Mouse (Mus musculus) liver, embryonic 14.5 days (tissue): ENCODE measurements around the gene Mfsd6l. TPM values are rescaled to one million over a fixed set of nuclear protein-coding genes. Genes with fewer than 3 reads are reported as not detected.

Experiments used
- ATAC-seq: fragments of 200-750 bp; cut with Nextera tagmentation; 2 replicates; pipeline ENCODE4 v1.8.0; 2017; ENCODE audit warnings: moderate number of reproducible peaks, mild to moderate bottlenecking, moderate library complexity; ENCODE audit not compliant: insufficient read depth
- DNase-seq, 3 experiments: peaks; one replicate each; pipeline ENCODE4 v3.0.0-alpha.2; 2012 to 2013; ENCODE audit warnings: low read depth in 3 of 3, low spot score in 3 of 3
- H3K27ac ChIP-seq: fragments of 300-500 bp; sonication (generic); 2 replicates; pipeline ENCODE4 v1.5.1; 2014; ENCODE audit warnings: moderate library complexity, mild to moderate bottlenecking, control low read depth, inconsistent platforms
- H3K27me3 ChIP-seq: fragments of 300-500 bp; sonication (generic); 2 replicates; pipeline ENCODE4 v1.6.1; 2014; ENCODE audit warnings: mild to moderate bottlenecking, low read length, moderate library complexity; ENCODE audit not compliant: control insufficient read depth, insufficient read depth
- H3K36me3 ChIP-seq: fragments of 300-500 bp; sonication (generic); replicated peaks from 2 replicates; pipeline ENCODE4 v1.6.1; 2014; ENCODE audit warnings: low read depth; ENCODE audit not compliant: control insufficient read depth, insufficient read depth
- H3K4me1 ChIP-seq, 2 experiments: fragments of 200-500 bp in 1 of 2; fragments of 300-500 bp in 1 of 2; sonication (generic) in 1 of 2; replicated peaks; 2 replicates each; pipeline ENCODE4 v1.6.1; 2012 to 2014; ENCODE audit warnings: antibody characterized with exemption in 1 of 2, inconsistent platforms in 1 of 2, low read length in 1 of 2; ENCODE audit not compliant: control insufficient read depth in 2 of 2, insufficient read depth in 2 of 2
- H3K4me2 ChIP-seq: fragments of 300-500 bp; sonication (generic); 2 replicates; pipeline ENCODE4 v1.6.1; 2014; ENCODE audit warnings: low read depth, mild to moderate bottlenecking, control low read depth, moderate library complexity
- H3K4me3 ChIP-seq, 2 experiments: fragments of 200-500 bp in 1 of 2; fragments of 300-500 bp in 1 of 2; sonication (generic) in 1 of 2; 2 replicates each; pipeline ENCODE4 v1.5.1; 2012 to 2014; ENCODE audit warnings: low read depth in 2 of 2, low read length in 2 of 2, mild to moderate bottlenecking in 2 of 2, control low read depth in 1 of 2, inconsistent platforms in 1 of 2, moderate library complexity in 1 of 2; ENCODE audit not compliant: insufficient read depth in 1 of 2
- H3K9ac ChIP-seq: fragments of 300-500 bp; sonication (generic); replicated peaks from 2 replicates; pipeline ENCODE4 v1.6.1; 2014; ENCODE audit warnings: mild to moderate bottlenecking, control low read depth, moderate library complexity
- H3K9me3 ChIP-seq: fragments of 300-500 bp; sonication (generic); 2 replicates; pipeline ENCODE4 v1.6.1; 2016; ENCODE audit warnings: low read length, mixed read lengths; ENCODE audit not compliant: control insufficient read depth
- CTCF ChIP-seq: IDR thresholded peaks from 2 replicates; pipeline ENCODE4 v1.5.1; 2016; ENCODE audit warnings: antibody characterized with exemption, low read depth, control low read depth
- EP300 ChIP-seq: IDR thresholded peaks from 2 replicates; pipeline ENCODE4 v1.6.1; 2016; ENCODE audit warnings: antibody characterized with exemption, low read depth
- WGBS: fragments of 180-500 bp; shearing (Covaris S2); extraction: QIAGEN DNeasy Blood & Tissue Kit; methylation state at CpG from one replicate; pipeline ENCODE4 v1.1.7; 2014; ENCODE audit not compliant: insufficient replicate concordance; 5-methylcytosine and 5-hydroxymethylcytosine counted together
- polyA plus RNA-seq, 2 experiments: library from polyadenylated mRNA; depleted of rRNA in 1 of 2; stranded (reverse) in 1 of 2; unstranded in 1 of 2; fragments of >200 nt; fragmentation: Nextera tagmentation in 1 of 2; extraction: Ambion mirVana in 1 of 2; gene quantifications; 2 replicates each; pipeline versions ENCODE4 v1.2.1 to v1.2.3; 2012 to 2014

The Mfsd6l gene
- polyA plus RNA-seq, 2 experiments, result 0.06 to 0.07 TPM

GRCm38 (mm10) chr11:68583906-68584480 is 28.0 kb downstream of the Mfsd6l start:
- no peak for ATAC-seq
- WGBS, result 60% methylated on average over 8 of the region's 8 CpGs
- H3K27ac ChIP-seq, result no peak overlapping the region

GRCm38 (mm10) chr11:68585890-68586289 is 29.9 kb downstream of the Mfsd6l start:
- H3K9me3 ChIP-seq, result no peaks in the 10 kb centered on the region
- ATAC-seq (no peak), DNase-seq (no peak)
- no peak overlapping the region for H3K4me3 ChIP-seq
- H3K36me3 ChIP-seq, result no peaks in the 10 kb centered on the region
- H3K9ac ChIP-seq, result no peak overlapping the region
- TF ChIP-seq EP300 (no peak), CTCF (peak; percentile 58)
- no peak overlapping the region for H3K4me2 ChIP-seq
- WGBS, result 15% methylated on average over 3 of the region's 3 CpGs
- H3K4me1 ChIP-seq, result no peaks in the 10 kb centered on the region
- no peak overlapping the region for H3K27ac ChIP-seq
- H3K27me3 ChIP-seq, result no peaks in the 10 kb centered on the region

More at GRCm38 (mm10) chr11:68583906-68584480, 28.0 kb downstream of the Mfsd6l start:
- Histone ChIP-seq H3K27me3 (no peaks in the 10 kb centered on the region), H3K36me3 (no peaks in the 10 kb centered on the region), H3K9ac (no peak overlapping the region), H3K4me1 (no peaks in the 10 kb centered on the region), H3K4me3 (no peak overlapping the region), H3K9me3 (no peaks in the 10 kb centered on the region), H3K4me2 (no peak overlapping the region)
- TF ChIP-seq CTCF, result no peak
- no peak for TF ChIP-seq EP300
- no peak for DNase-seq

GRCm38 (mm10) chr11:68586721-68587120 is 30.7 kb downstream of the Mfsd6l start, which contains the start of gene Ccdc42:
Gene Ccdc42 (plus strand): TSS chr11:68587021.
- no peak within 1 kb of the TSS for H3K9ac ChIP-seq
- H3K4me3 ChIP-seq, result no peak within 1 kb of the TSS
- WGBS, result 44% methylated on average over 5 of the region's 5 CpGs
- DNase-seq (no peak), ATAC-seq (no peak)
- peaks cover 0 to 2% of the 10 kb centered on the region in 2 experiments; a peak in 1 of 4 replicates for H3K4me1 ChIP-seq
- H3K4me2 ChIP-seq, result no peak within 1 kb of the TSS
- H3K9me3 ChIP-seq, result no peaks in the 10 kb centered on the region
- no peaks in the 10 kb centered on the region for H3K36me3 ChIP-seq
- TF ChIP-seq EP300 (no peak), CTCF (no peak)
- no peak within 1 kb of the TSS for H3K27ac ChIP-seq
- H3K27me3 ChIP-seq, result no peaks in the 10 kb centered on the region

- H3K9ac ChIP-seq, result no peak overlapping the region
- DNase-seq, result peak; percentile 29 to 41 (median 34)
- peaks cover 0 to 2% of the 10 kb centered on the region in 2 experiments; a peak in 1 of 4 replicates for H3K4me1 ChIP-seq
- H3K4me3 ChIP-seq, result no peak overlapping the region
- H3K27me3 ChIP-seq, result no peaks in the 10 kb centered on the region
- H3K9me3 ChIP-seq, result no peaks in the 10 kb centered on the region
- ATAC-seq, result no peak
- no peaks in the 10 kb centered on the region for H3K36me3 ChIP-seq
- H3K27ac ChIP-seq, result no peak overlapping the region
- peak; percentile 88 for TF ChIP-seq CTCF
- TF ChIP-seq EP300, result no peak
- no peak overlapping the region for H3K4me2 ChIP-seq
- 47% methylated on average over 8 of the region's 8 CpGs for WGBS
These were observed 33.2 kb downstream of the Mfsd6l start for GRCm38 (mm10) chr11:68589055-68589809.

- ATAC-seq (no peak), DNase-seq (no peak)
- Histone ChIP-seq H3K4me1 (peaks cover 0 to 2% of the 10 kb centered on the region in 2 experiments; a peak in 1 of 4 replicates), H3K9me3 (no peaks in the 10 kb centered on the region), H3K4me3 (no peak overlapping the region), H3K9ac (no peak overlapping the region), H3K27me3 (no peaks in the 10 kb centered on the region), H3K36me3 (no peaks in the 10 kb centered on the region), H3K4me2 (no peak overlapping the region), H3K27ac (no peak overlapping the region)
- no peak for TF ChIP-seq CTCF
- TF ChIP-seq EP300, result no peak
- WGBS, result 29% methylated on average over 5 of the region's 5 CpGs
These were observed 35.7 kb downstream of the Mfsd6l start for GRCm38 (mm10) chr11:68591708-68592107.
